Mouse (Mus musculus): ENCODE results near the gene Mfsd12.

DNA sequence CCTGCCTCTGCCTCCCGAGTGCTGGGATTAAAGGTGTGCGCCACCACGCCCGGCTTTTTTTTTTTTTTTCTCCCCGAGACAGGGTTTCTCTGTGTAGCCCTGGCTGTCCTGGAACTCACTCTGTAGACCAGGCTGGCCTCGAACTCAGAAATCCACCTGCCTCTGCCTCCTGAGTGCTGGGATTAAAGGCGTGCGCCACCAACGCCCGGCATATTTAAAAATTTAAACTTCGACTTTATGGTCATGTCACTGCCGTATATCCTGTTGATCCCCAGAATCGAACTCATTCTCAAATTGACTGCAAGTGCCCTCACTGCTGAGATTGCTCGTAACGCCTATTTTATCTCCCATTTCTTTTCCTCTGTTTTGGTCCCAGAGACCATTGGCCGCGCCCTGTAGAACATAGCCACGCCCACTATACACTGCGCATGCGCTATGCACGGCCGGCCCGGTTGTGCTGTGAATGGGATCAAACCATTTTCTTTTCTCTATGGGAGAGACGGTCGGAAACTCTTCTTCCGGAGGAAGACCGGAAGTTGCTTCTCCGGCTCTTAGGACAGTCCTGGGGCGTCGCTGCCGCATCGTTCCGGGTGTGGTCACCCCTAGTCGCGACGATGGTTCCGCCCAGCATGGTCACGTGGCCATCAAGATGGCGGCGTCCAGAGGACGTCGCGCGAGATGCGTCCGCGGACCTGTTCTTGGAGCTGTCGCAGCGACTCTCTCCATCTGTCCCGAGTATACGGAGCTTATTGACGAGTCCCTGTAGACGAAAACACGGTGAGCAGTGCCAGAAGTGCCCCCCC lies 26.7 kb downstream of the Mfsd12 start, which contains the start of the genes Dohh and Gm48551:
- TF ChIP-seq EP300 (optimal IDR thresholded peaks at IDR 0.05), result peak; percentile 88
- no peak for TF ChIP-seq CTCF (IDR thresholded peaks at IDR 0.05; ENCODE audit: low read depth)
